Mouse (Mus musculus): ENCODE measurements at regions not wholly inside any gene's neighbourhood (a gene's known extent, or its start where the extent isn't known, plus 50 kb on each side); places are given as distances from the start of the nearest gene placed in this dataset.

- TF ChIP-seq CTCF (IDR thresholded peaks at IDR 0.05; ENCODE audit: low read depth, low read length) (no peak), GATA1 (IDR thresholded peaks at IDR 0.05; ENCODE audit: borderline replicate concordance, low read length) (no peak), GATA2 (IDR thresholded peaks at IDR 0.05; ENCODE audit: borderline replicate concordance, low read depth, low read length) (no peak), POLR2AphosphoS5 (IDR thresholded peaks at IDR 0.05; ENCODE audit: insufficient replicate concordance, low read depth, low read length) (no peak)
Observed at GRCm38 (mm10) chr10:37250157-37250556, 111.4 kb upstream of the Marcks start.

All from G1E (cell line).